Mouse (Mus musculus): ENCODE measurements around the gene 1700061G19Rik. TPM values are rescaled to one million over a fixed set of nuclear protein-coding genes. Genes with fewer than 3 reads are reported as not detected.

The 1700061G19Rik gene
- polyA plus RNA-seq, 1 experiment from 2014 or later: 0.45 TPM

DNA sequence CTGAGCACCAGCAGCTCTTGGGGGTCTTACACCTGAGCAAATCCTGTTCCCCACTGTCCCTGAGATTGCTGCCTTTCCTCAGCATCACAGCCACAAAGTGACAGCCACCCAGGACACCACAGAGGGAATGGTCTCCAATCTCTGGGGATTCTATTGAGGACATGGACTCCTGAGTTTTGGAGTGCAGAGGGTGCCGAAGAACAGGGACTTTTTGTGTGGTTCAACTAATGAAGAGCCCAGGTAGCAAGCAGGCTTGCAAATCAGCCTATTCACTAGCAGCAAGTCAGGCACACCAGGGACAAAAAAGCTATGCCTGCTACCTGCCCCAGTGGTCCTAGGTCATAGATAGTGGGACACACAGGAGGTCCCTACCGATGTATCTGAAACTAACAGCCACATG is 58.1 kb downstream of the 1700061G19Rik start:
- H3K27ac ChIP-seq (ENCODE audit: low read depth): no peak overlapping the region
- peak overlapping the region; percentile 92; the same call in 1 of the 2 replicates for H3K4me3 ChIP-seq (ENCODE audit: low read depth, low read length)
- no peak for DNase-seq
- whole genome bisulfite sequencing: 100% methylated on average over 2 of the region's 2 CpGs
- 0 out of 2 replicates have a peak overlapping the region, but pooled peaks have one; percentile 4 for H3K9ac ChIP-seq
- H3K4me1 ChIP-seq (ENCODE audit: insufficient read depth): peaks cover 5% of the 10 kb centered on the region; the same call in 1 of the 2 replicates
- 0 out of 2 replicates have a peak, but pooled peaks cover 2% of the 10 kb centered on the region for H3K36me3 ChIP-seq (ENCODE audit: insufficient read depth)
- H3K9me3 ChIP-seq (ENCODE audit: low read depth, low read length): no peaks in the 10 kb centered on the region
- H3K4me2 ChIP-seq: peak overlapping the region; percentile 71
- no peaks in the 10 kb centered on the region for H3K27me3 ChIP-seq (ENCODE audit: insufficient read depth, low read length)
- ATAC-seq (ENCODE audit: insufficient read depth): no peak
- TF ChIP-seq CTCF (IDR thresholded peaks at IDR 0.05; ENCODE audit: low read depth): no peak

DNA sequence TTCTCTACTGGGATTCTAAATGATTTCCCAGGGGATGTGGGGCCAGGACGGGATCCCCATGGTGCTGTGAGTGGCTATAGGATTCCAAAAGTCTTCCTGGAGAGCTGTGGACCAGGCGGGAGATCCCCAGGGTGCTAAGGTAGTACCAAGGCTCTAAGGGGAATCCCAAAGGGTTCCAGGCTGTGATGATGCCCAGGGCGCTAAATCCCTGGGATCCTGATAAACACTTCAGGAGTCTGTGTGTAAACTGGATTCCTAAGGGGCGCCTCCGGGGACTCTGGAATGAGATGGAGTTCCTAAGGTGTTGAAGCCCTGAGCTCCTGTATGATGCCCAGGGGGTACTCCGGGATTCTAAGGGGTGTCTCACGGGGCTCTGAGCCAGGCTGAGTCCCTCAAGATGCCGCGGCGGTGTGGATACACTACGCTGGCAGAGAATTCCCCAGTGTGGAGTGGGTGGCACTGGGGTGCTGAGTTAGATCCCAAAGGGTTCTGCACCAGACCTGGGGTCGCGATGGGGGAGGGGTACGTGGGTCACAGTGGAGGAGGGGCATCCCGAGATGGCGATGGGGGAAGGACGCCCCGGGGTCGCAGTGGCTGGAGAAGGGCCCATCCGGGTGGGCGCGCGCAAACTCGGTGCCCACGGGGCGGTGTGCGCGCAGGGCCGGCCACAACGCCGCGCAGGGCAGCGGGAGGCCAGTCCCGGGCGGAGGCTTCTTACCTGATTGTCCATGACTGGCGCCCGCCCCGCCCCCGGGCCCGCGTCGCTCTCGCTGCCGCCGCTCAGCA is 59.5 kb downstream of the 1700061G19Rik start:
- DNase-seq (peak; percentile 37), ATAC-seq (ENCODE audit: insufficient read depth) (peak; percentile 59)
- Histone ChIP-seq H3K27me3 (ENCODE audit: insufficient read depth, low read length) (no peaks in the 10 kb centered on the region), H3K4me1 (ENCODE audit: insufficient read depth) (peaks cover 5% of the 10 kb centered on the region; the same call in 1 of the 2 replicates), H3K4me3 (ENCODE audit: low read depth, low read length) (peak overlapping the region; percentile 92), H3K27ac (ENCODE audit: low read depth) (peak overlapping the region; percentile 58), H3K4me2 (peak overlapping the region; percentile 71), H3K36me3 (ENCODE audit: insufficient read depth) (no peaks in the 10 kb centered on the region), H3K9ac (peak overlapping the region; percentile 93), H3K9me3 (ENCODE audit: low read depth, low read length) (no peaks in the 10 kb centered on the region)
- WGBS: 2% methylated on average over 29 of the region's 45 CpGs
- no peak for TF ChIP-seq CTCF (IDR thresholded peaks at IDR 0.05; ENCODE audit: low read depth)

DNA sequence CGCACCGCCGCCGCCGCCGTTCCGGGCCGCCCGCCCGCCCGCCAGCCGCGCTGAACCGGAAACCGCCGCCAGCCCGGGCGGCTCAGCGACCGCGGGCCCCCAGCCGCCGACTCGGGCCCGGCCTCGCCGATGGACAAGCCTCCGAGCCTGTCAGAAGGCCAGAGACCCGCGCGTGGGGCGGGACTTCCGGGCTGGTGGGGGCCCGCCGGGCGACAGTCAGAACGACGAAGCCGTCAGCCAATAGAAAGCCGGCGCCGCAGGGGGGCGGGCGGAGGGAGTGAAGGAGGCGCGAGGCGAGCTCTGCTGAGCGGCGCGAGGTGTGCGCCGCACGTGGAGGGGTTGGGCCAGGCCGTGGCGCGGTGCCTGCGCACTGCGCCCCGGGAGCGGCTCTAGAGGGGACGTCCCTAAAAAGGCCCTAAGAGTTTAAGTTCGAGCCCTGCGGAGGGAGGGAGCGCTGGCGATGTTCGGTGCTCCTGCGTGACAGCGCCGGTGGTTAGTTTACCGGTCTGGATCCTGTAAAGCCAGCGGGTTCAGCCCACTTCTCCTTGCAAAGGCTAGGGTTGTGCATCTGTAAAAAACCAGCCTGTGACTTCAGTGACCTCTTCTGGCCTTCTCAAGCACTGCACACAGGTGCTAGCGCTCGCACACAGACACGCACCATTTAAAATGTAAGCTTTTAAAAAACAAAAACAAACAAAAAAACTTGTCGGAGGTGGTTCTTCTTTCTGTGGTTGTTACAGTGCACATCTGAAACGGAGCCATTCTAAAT is 60.3 kb downstream of the 1700061G19Rik start, which contains the start of gene Mllt1:
Mllt1 (minus strand) TSS at position 53 of the 769 bp plus-strand sequence.
- H3K36me3 ChIP-seq (ENCODE audit: insufficient read depth): no peaks in the 10 kb centered on the region
- H3K4me2 ChIP-seq: peak within 1 kb of the TSS; percentile 71
- ATAC-seq (ENCODE audit: insufficient read depth): peak; percentile 97
- TF ChIP-seq CTCF (IDR thresholded peaks at IDR 0.05; ENCODE audit: low read depth): peak; percentile 67
- WGBS: 2% methylated on average over 76 of the region's 76 CpGs
- H3K27ac ChIP-seq (ENCODE audit: low read depth): peak within 1 kb of the TSS; percentile 58
- no peaks in the 10 kb centered on the region for H3K27me3 ChIP-seq (ENCODE audit: insufficient read depth, low read length)
- H3K4me1 ChIP-seq (ENCODE audit: insufficient read depth): peaks cover 5% of the 10 kb centered on the region; the same call in 1 of the 2 replicates
- peak within 1 kb of the TSS; percentile 92 for H3K4me3 ChIP-seq (ENCODE audit: low read depth, low read length)
- peak; percentile 99 for DNase-seq
- no peaks in the 10 kb centered on the region for H3K9me3 ChIP-seq (ENCODE audit: low read depth, low read length)
- H3K9ac ChIP-seq: peak within 1 kb of the TSS; percentile 93

DNA sequence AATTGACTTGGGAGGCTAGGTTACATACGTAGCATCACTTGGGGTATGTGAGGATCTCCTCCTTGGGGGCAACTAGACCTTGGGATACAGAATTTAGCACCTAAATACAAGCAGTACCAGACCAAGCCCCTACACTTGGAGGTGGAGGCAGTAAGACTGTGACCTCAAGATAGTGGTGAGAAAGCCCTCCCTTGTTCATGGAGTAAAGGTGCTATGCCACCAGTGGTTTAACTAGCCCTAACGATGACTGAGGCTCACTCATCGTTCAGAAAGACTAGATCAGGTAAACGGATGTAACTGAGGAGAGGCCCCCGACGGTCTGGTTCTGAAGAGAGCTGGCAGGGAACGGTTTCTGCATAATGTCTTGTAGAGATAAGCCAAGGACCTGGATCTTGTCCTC is 61.5 kb downstream of the 1700061G19Rik start:
- no peak for ATAC-seq (ENCODE audit: insufficient read depth)
- Histone ChIP-seq H3K4me3 (ENCODE audit: low read depth, low read length) (no peak overlapping the region), H3K36me3 (ENCODE audit: insufficient read depth) (no peaks in the 10 kb centered on the region), H3K4me1 (ENCODE audit: insufficient read depth) (peaks cover 5% of the 10 kb centered on the region; the same call in 1 of the 2 replicates), H3K9me3 (ENCODE audit: low read depth, low read length) (no peaks in the 10 kb centered on the region), H3K27me3 (ENCODE audit: insufficient read depth, low read length) (no peaks in the 10 kb centered on the region), H3K9ac (no peak overlapping the region), H3K27ac (ENCODE audit: low read depth) (no peak overlapping the region), H3K4me2 (no peak overlapping the region)
- 88% methylated on average over 7 of the region's 7 CpGs for WGBS
- no peak for TF ChIP-seq CTCF (IDR thresholded peaks at IDR 0.05; ENCODE audit: low read depth)
- DNase-seq: no peak

Other genes starting within 250 kb of the 1700061G19Rik start
- gene Lonp1, start 248.6 kb upstream of the 1700061G19Rik start, polyA plus RNA-seq (2014; fragmentation: Nextera tagmentation; extraction: Ambion mirVana): 55.1 and 63.1 TPM in 2 replicates
- gene Catsperd, start 247.3 kb upstream of the 1700061G19Rik start, polyA plus RNA-seq (2014; fragmentation: Nextera tagmentation; extraction: Ambion mirVana): 0.57 and 0.76 TPM in 2 replicates
- gene Ranbp3, start 202.2 kb upstream of the 1700061G19Rik start, polyA plus RNA-seq (2014; fragmentation: Nextera tagmentation; extraction: Ambion mirVana): 93.8 and 105 TPM in 2 replicates
- gene Ndufa11, start 157.7 kb upstream of the 1700061G19Rik start, polyA plus RNA-seq (2014; fragmentation: Nextera tagmentation; extraction: Ambion mirVana): 449 and 463 TPM in 2 replicates
- gene Vmac, start 157.5 kb upstream of the 1700061G19Rik start, polyA plus RNA-seq (2014; fragmentation: Nextera tagmentation; extraction: Ambion mirVana): 18.5 and 19.6 TPM in 2 replicates
- 9.5 and 12.1 TPM in 2 replicates for gene Nrtn, start 117.9 kb upstream of the 1700061G19Rik start, polyA plus RNA-seq (2014; fragmentation: Nextera tagmentation; extraction: Ambion mirVana)
- gene Dus3l, start 110.7 kb upstream of the 1700061G19Rik start, polyA plus RNA-seq (2014; fragmentation: Nextera tagmentation; extraction: Ambion mirVana): 40.5 and 42.3 TPM in 2 replicates
- 1.2 and 1.4 TPM in 2 replicates for gene Prr22, start 105.2 kb upstream of the 1700061G19Rik start, polyA plus RNA-seq (2014; fragmentation: Nextera tagmentation; extraction: Ambion mirVana)
- 4.3 and 4.8 TPM in 2 replicates for gene Rfx2, start 44.5 kb upstream of the 1700061G19Rik start, polyA plus RNA-seq (2014; fragmentation: Nextera tagmentation; extraction: Ambion mirVana)
- not detected in 2 replicates for gene Acsbg2, start 1.0 kb upstream of the 1700061G19Rik start, polyA plus RNA-seq (2014; fragmentation: Nextera tagmentation; extraction: Ambion mirVana)
- 31.4 and 39.3 TPM in 2 replicates for gene Mllt1, start 59.9 kb downstream of the 1700061G19Rik start, polyA plus RNA-seq (2014; fragmentation: Nextera tagmentation; extraction: Ambion mirVana)
- not detected in 2 replicates for gene Acer1, start 106.6 kb downstream of the 1700061G19Rik start, polyA plus RNA-seq (2014; fragmentation: Nextera tagmentation; extraction: Ambion mirVana)
- 146 and 158 TPM in 2 replicates for gene Clpp, start 114.8 kb downstream of the 1700061G19Rik start, polyA plus RNA-seq (2014; fragmentation: Nextera tagmentation; extraction: Ambion mirVana)
- 39.0 and 39.8 TPM in 2 replicates for gene Alkbh7, start 121.9 kb downstream of the 1700061G19Rik start, polyA plus RNA-seq (2014; fragmentation: Nextera tagmentation; extraction: Ambion mirVana)
- 0.46 and 1.0 TPM in 2 replicates for gene Pspn, start 124.5 kb downstream of the 1700061G19Rik start, polyA plus RNA-seq (2014; fragmentation: Nextera tagmentation; extraction: Ambion mirVana)
- gene Gtf2f1, start 135.8 kb downstream of the 1700061G19Rik start, polyA plus RNA-seq (2014; fragmentation: Nextera tagmentation; extraction: Ambion mirVana): 53.2 and 60.2 TPM in 2 replicates
- gene Gm17949, start 136.0 kb downstream of the 1700061G19Rik start, polyA plus RNA-seq (2014; fragmentation: Nextera tagmentation; extraction: Ambion mirVana): 0.16 TPM in 1 of 2 replicates, not detected in the other
- gene Khsrp, start 156.0 kb downstream of the 1700061G19Rik start, polyA plus RNA-seq (2014; fragmentation: Nextera tagmentation; extraction: Ambion mirVana): 60.8 and 69.4 TPM in 2 replicates
- gene Slc25a41, start 166.2 kb downstream of the 1700061G19Rik start, polyA plus RNA-seq (2014; fragmentation: Nextera tagmentation; extraction: Ambion mirVana): 0.15 and 0.16 TPM in 2 replicates
- 38.6 and 41.3 TPM in 2 replicates for gene Crb3, start 183.6 kb downstream of the 1700061G19Rik start, polyA plus RNA-seq (2014; fragmentation: Nextera tagmentation; extraction: Ambion mirVana)
- gene Slc25a23, start 184.4 kb downstream of the 1700061G19Rik start, polyA plus RNA-seq (2014; fragmentation: Nextera tagmentation; extraction: Ambion mirVana): 8.4 and 10.3 TPM in 2 replicates
- gene Dennd1c, start 203.0 kb downstream of the 1700061G19Rik start, polyA plus RNA-seq (2014; fragmentation: Nextera tagmentation; extraction: Ambion mirVana): 3.4 and 4.6 TPM in 2 replicates
- gene Tubb4a, start 212.3 kb downstream of the 1700061G19Rik start, polyA plus RNA-seq (2014; fragmentation: Nextera tagmentation; extraction: Ambion mirVana): 20.3 and 22.9 TPM in 2 replicates
- 8.1 and 8.5 TPM in 2 replicates for gene Tnfsf9, start 229.8 kb downstream of the 1700061G19Rik start, polyA plus RNA-seq (2014; fragmentation: Nextera tagmentation; extraction: Ambion mirVana)

Data from lung, embryonic 14.5 days (tissue).